Mouse (Mus musculus) heart, postnatal 4 days (tissue): Measurements from ENCODE around the gene Sdk2. TPM values are rescaled to one million over a fixed set of nuclear protein-coding genes. Genes with fewer than 3 reads are reported as not detected.

Experiments
- DNase-seq: peaks from one replicate; pipeline ENCODE4 v3.0.0; 2021
- total RNA-seq, 2 experiments: library from RNA; stranded (reverse); gene quantifications; 2 replicates each; pipeline ENCODE4 v1.2.3; 2021

Sdk2 gene
- total RNA-seq, 2 experiments from 2014 or later: 4.8 to 5.1 TPM

GRCm38 (mm10) chr11:113928291-113928690 lies 138.6 kb downstream of the Sdk2 start:
- DNase-seq: no peak

- DNase-seq: no peak
Measured at GRCm38 (mm10) chr11:113927826-113928225, 139.0 kb downstream of the Sdk2 start.

DNA sequence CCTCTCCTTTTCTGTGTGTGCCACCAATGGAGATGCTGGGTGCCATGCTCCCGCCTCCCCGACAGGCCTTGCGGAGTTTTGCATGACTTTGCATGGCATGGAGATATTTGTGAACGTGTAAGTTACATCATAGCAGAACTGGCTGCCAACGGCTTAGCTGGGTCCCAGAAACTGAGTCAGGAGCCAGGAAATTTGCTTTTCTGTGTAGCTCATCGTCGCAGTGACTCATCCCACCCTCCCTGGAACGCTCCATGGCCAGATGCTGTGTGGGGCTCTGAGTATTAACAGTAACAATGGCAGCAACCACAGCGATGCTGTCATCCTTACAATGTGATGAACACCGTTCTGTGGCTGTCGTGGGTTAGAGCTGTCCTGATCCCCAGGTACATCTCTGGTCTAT lies 139.6 kb downstream of the Sdk2 start:
- DNase-seq: peak; percentile 29

DNA sequence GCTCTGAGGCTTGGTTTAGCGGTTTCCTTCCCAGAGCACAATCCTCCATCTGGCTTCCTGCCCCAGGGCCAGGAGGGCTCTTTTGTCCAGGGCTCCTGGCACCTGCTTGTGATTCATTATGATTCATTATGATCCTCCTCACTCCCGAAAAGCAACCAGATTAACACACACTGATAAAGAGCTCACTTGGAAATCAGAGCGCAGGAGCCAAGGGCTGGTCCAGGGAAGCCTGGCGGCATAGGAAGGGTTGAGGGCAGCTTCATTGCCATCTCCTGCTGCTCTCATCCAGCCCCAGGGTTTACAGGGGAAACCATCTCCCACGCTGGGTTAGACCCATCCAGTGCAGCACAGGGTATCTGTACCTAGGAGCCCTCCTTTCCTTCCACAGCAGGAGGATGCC lies 143.7 kb downstream of the Sdk2 start:
- DNase-seq: no peak

- no peak for DNase-seq
Measured at GRCm38 (mm10) chr11:113903131-113903860, 163.6 kb downstream of the Sdk2 start.

- no peak for DNase-seq
Measured at GRCm38 (mm10) chr11:113901906-113902305, 164.9 kb downstream of the Sdk2 start.

DNA sequence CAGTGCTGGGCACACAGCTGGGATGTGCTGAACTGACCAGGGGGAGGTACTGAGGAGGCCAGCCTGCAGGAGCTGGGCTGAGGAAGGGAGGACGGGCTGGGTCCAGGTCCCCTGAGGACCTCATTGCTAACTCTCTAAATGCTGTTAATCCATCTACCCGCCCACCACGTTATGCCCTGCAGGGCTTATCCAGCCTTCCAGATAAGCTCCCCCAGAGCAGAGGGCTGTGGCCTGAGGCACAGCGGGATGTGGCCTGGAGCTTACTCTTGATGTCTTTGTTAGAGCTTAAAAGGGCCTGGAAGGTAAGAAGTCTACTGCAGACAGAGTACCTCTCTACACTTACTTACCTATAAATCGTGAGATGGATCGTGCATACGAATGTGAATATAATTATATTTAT lies 168.2 kb downstream of the Sdk2 start:
- no peak for DNase-seq

DNA sequence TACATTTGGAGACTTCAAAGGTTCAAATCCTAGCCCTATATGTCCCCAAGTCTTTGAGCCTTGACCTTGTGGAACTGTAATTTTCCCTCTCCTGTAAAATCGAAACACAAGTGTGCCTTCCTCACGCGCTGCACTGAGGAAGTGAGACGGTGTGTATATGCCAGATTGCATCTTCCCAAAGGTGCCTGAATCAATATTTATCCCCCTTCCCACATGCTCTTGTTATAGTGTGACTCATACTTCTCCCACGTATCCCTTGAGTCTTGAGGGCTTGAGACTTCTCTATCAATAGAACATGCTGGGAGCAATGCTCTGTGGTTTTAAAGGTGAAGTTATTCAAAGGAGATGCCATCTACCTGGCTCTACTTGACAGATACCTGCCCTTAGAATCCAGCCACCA lies 170.8 kb downstream of the Sdk2 start:
- no peak for DNase-seq

GRCm38 (mm10) chr11:113892924-113893323 lies 173.9 kb downstream of the Sdk2 start:
- no peak for DNase-seq

- no peak for DNase-seq
Measured at GRCm38 (mm10) chr11:113892067-113892466, 174.8 kb downstream of the Sdk2 start.

- DNase-seq: no peak
Measured at GRCm38 (mm10) chr11:113888156-113888750, 178.6 kb downstream of the Sdk2 start.

DNA sequence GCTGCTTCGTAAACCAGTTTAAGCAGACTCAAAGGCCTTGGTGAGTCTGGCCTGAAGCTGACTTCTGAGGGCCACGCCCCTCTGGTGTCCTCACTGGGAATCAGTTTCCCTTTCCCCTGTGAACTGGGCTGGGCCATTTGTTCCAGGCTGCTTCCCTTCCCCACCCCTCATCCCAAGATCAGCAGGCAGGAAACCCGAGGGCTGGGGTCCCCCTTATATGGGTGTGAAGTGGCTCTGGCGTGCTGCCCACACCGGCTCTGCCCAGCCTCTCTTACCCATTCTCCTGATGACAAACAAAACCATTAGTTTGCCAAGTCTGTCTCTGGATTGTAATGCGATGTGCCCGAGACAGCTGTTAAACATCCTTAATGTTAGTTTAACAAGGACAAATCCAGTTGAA lies 180.5 kb downstream of the Sdk2 start:
- no peak for DNase-seq

DNA sequence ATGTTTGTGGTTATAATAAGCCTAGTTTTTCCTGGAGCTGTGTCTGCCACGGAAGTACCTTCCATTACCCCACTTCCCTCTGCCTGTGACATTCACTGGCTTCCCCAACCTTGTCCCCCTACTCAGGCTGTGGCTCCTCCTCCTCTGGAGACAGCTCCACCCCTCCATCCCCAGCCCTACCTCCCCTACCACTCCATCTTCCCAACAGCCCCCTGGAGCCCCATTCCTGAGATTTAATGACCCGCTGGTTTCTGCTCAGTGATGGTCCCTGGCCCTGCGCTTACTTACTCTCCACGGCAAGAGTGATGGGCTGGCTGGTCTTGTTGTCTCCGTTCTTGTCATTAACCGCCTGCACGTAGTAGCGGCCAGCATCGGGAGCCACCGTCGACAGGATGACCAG lies 181.9 kb downstream of the Sdk2 start:
- DNase-seq: no peak

DNA sequence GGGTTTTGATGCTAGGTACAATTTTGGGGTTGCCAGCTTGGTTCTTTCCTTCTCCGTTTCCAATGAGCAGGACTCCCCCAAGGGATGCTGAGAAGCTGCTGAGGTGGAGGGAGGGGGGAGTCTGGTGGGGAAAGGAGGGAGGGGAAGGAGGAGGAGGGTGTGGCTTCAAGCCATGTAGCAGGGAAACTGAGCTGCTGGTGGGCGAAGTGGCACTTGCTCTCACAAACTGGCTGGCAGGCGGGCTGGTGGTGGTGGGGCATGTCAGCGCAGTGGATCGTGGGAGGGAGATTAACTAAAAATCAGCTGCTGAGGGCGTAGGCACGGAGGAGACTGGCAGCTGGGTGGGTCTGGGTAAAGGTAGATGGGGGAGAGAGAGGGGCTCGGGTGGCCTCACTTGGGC lies 183.8 kb downstream of the Sdk2 start:
- no peak for DNase-seq

DNA sequence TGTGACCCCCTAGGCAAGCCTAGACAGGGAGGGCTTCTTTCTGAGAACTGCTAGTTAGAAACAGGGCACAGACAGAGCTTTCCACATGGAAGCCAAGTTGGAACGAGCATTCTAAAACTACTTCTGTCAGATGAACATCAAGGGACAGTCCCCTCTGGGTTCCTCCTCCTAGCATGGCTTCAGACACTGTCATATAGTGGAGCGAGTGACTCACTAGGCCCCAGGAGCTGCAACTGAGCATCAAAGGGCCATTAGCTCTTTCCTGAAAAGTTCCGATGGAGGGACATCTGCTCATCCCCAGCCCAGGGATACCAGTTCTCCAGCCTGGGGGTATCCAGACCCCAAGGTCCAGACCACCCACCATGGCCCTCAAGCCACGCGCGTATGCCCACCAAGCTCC lies 185.0 kb downstream of the Sdk2 start:
- no peak for DNase-seq

- no peak for DNase-seq
Measured at GRCm38 (mm10) chr11:113867066-113867465, 199.8 kb downstream of the Sdk2 start.

DNA sequence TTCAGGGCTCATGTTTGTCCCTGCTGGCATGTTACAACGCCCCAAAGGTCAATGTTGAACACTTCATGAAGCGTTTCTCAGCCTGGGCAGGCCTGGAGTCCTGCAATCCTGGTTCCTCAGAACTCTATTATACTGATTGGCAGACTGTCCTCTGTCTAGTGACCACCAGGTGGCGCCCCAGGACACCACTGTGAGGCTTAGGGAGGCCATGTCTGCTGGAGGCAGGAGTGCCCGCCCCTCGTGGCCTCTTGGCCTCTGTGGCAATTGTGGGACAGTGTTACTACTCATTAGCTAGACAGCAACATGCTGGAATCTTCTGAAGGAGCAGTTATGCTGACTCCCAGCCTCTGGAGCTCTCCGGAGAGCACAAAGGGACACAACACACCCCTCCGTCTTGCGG lies 201.2 kb downstream of the Sdk2 start:
- DNase-seq: peak; percentile 92

GRCm38 (mm10) chr11:113863408-113863807 lies 203.4 kb downstream of the Sdk2 start:
- peak; percentile 43 for DNase-seq

DNA sequence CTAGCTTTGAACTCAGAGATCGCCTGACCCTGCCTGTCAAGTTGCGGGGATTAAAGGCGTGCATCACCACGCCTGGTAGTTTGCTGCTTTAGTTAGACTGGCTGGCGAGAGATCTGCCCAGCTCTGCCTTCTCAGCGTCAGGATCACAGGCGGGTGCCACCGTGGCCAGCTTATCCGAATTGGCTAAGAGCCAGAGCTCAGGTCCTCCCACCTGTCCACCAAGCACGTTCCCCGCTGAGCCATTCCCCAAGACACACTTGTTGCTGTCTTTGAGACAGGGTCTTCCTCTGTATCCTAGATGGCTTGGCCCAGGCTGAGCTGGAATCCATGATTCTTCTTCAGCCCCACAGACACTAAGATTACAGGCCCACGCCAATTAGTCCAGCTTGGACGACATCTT lies 211.2 kb downstream of the Sdk2 start:
- no peak for DNase-seq

DNA sequence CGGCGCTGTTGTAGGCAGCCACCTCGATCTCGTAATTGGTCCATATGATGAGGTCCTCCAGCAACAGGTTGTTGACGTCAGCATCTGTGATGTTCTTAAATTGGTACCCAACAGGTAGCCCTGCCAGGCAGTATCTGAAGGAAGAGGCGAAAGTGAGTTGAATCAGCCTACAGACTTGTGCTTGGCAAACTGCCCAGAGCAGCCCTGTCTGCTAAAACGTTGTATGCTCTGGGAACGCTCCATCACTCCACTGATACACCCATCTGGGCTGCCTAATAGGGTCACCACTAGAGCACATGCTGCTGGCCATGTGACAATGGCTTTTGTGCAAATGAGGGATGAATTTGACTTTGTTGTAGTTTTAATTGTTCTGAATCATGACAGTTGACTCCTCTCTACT lies 215.1 kb downstream of the Sdk2 start:
- DNase-seq: no peak

GRCm38 (mm10) chr11:113849322-113849721 lies 217.5 kb downstream of the Sdk2 start:
- no peak for DNase-seq

DNA sequence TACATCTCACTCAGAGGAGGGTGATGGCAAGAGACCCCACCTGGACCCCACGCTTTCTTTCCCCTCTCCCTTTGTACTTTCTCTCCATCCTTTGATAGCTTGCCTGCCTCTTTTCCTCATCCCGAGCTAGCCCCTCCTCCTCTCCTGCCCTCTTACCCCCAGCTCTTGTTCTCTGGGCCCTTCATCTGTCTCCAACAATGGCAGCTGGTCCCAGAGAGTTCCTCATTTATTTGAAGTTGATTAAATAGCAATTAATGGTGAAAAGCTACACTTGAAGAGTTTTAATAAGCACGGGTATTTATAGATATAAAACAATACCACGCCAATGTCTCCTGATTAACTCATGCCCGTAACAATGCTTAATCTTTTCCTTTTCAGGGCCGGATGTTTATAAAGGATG lies 222.9 kb downstream of the Sdk2 start:
- DNase-seq: no peak

GRCm38 (mm10) chr11:113842879-113843278 lies 224.0 kb downstream of the Sdk2 start:
- DNase-seq: no peak

- DNase-seq: no peak
Measured at GRCm38 (mm10) chr11:113831608-113832007, 235.2 kb downstream of the Sdk2 start.
